Mouse (Mus musculus): ENCODE data around the gene Lrrc30. TPM values are rescaled to one million over a fixed set of nuclear protein-coding genes. Genes with fewer than 3 reads are reported as not detected.

Gene Lrrc30
- polyA plus RNA-seq, 1 experiment from 2014 or later: not detected

- ChIA-PET POLR2A (no interaction called here), CTCF (interaction anchor here (1.1 kb wide), 1 partner anchor 10 kb away, joined by 3 read pairs; no protein-coding TSS in a partner anchor)
- H3K27me3 ChIP-seq: peaks cover 26% of the 10 kb centered on the region
- DNase-seq (ENCODE audit: low read depth, low spot score) (no peak), ATAC-seq (no peak)
- in situ Hi-C loops (cut with MboI; ENCODE audit: low pct_unique_long_range_greater_than_20kb): no loop called here
- no peak for TF ChIP-seq CTCF (IDR thresholded peaks at IDR 0.05)
These were observed 2.8 kb downstream of the Lrrc30 start for GRCm38 (mm10) chr17:67629746-67630145.

- ATAC-seq: no peak
- ChIA-PET POLR2A (no interaction called here), CTCF (interaction anchor here (1.0 to 1.1 kb wide), 2 partner anchors 10 to 22 kb away, joined by 3 to 6 read pairs; no protein-coding TSS in a partner anchor)
- in situ Hi-C loops (cut with MboI; ENCODE audit: low pct_unique_long_range_greater_than_20kb): no loop called here
- DNase-seq (ENCODE audit: low read depth, low spot score): no peak
- H3K27me3 ChIP-seq: peaks cover 26% of the 10 kb centered on the region
- no peak for TF ChIP-seq CTCF (IDR thresholded peaks at IDR 0.05)
These were observed 3.3 kb downstream of the Lrrc30 start for GRCm38 (mm10) chr17:67629211-67629657.

GRCm38 (mm10) chr17:67628475-67628874, 4.0 kb downstream of the Lrrc30 start:
- DNase-seq (ENCODE audit: low read depth, low spot score) (no peak), ATAC-seq (no peak)
- H3K27me3 ChIP-seq: peaks cover 22% of the 10 kb centered on the region
- POLR2A ChIA-PET: no interaction called here
- no peak for TF ChIP-seq CTCF (IDR thresholded peaks at IDR 0.05)
- CTCF ChIA-PET: interaction anchor here (1.0 to 1.1 kb wide), 2 partner anchors 23 to 209 kb away, joined by 3 to 6 read pairs; no protein-coding TSS in a partner anchor
- in situ Hi-C loops (cut with MboI; ENCODE audit: low pct_unique_long_range_greater_than_20kb): no loop called here

DNA sequence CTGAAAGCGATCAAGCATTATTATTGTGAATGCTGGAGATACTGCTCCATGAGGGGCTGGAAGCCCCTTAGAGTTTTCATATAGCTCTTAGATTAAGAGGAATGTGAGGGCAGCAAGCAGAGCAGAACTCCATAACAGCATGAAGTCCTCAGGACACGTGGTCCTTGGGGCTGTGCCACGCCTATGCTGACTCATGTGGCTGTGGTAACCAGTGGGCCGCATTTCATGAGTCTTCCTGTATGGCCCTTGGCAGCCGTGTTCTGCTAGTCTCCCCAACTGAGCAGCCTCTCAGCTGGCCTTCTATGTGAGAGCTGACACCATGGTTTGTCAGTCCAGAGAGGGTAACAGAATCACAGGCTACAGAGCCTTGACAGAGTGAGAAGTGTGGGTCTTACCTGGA, 7.1 kb downstream of the Lrrc30 start:
- CTCF ChIA-PET: interaction anchor here (0.9 kb wide), 1 partner anchor 25 kb away, joined by 3 read pairs; no protein-coding TSS in a partner anchor
- POLR2A ChIA-PET: no interaction called here
- no peaks in the 10 kb centered on the region for H3K27me3 ChIP-seq
- DNase-seq (ENCODE audit: low read depth, low spot score) (no peak), ATAC-seq (no peak)
- in situ Hi-C loops (cut with MboI; ENCODE audit: low pct_unique_long_range_greater_than_20kb): no loop called here
- no peak for TF ChIP-seq CTCF (IDR thresholded peaks at IDR 0.05)

DNA sequence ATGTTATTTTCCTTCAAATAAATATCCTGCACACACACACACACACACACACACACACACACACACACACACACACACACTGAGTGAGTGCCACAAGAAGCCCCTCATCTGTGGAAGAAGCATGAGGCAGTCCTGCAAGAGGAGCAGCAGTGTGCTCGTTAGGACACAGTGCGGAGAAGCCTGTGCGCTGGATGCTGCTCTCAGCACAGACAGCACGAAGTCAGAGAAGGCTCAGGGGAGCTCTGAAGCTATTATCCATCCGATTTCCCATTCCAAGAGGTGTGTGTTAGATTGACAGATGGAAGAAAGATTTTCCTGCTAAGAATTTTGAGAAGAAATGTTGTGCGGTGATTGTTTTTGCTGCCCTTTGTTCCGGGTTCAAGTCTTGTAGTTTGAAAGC, 13.5 kb downstream of the Lrrc30 start:
- CTCF ChIA-PET: no interaction called here
- DNase-seq (ENCODE audit: low read depth, low spot score) (no peak), ATAC-seq (no peak)
- POLR2A ChIA-PET: no interaction called here
- H3K27me3 ChIP-seq: no peaks in the 10 kb centered on the region
- TF ChIP-seq CTCF (IDR thresholded peaks at IDR 0.05): no peak
- in situ Hi-C loops (cut with MboI; ENCODE audit: low pct_unique_long_range_greater_than_20kb): no loop called here

GRCm38 (mm10) chr17:67614381-67614780, 18.1 kb downstream of the Lrrc30 start:
- H3K27me3 ChIP-seq: no peaks in the 10 kb centered on the region
- in situ Hi-C loops (cut with MboI; ENCODE audit: low pct_unique_long_range_greater_than_20kb): no loop called here
- POLR2A ChIA-PET: no interaction called here
- ATAC-seq (no peak), DNase-seq (ENCODE audit: low read depth, low spot score) (no peak)
- CTCF ChIA-PET: interaction anchor here (1.8 kb wide), 1 partner anchor 37 kb away, joined by 5 read pairs; no protein-coding TSS in a partner anchor
- TF ChIP-seq CTCF (IDR thresholded peaks at IDR 0.05): no peak

GRCm38 (mm10) chr17:67612576-67612975, 19.9 kb downstream of the Lrrc30 start:
- DNase-seq (ENCODE audit: low read depth, low spot score) (no peak), ATAC-seq (no peak)
- CTCF ChIA-PET: interaction anchor here (0.9 kb wide), 1 partner anchor 10 kb away, joined by 4 read pairs; no protein-coding TSS in a partner anchor
- TF ChIP-seq CTCF (IDR thresholded peaks at IDR 0.05): no peak
- POLR2A ChIA-PET: interaction anchor here (0.6 kb wide), 2 partner anchors 68 to 259 kb away, joined by 3 read pairs; no protein-coding TSS in a partner anchor
- H3K27me3 ChIP-seq: peaks cover 5% of the 10 kb centered on the region
- in situ Hi-C loops (cut with MboI; ENCODE audit: low pct_unique_long_range_greater_than_20kb): no loop called here

DNA sequence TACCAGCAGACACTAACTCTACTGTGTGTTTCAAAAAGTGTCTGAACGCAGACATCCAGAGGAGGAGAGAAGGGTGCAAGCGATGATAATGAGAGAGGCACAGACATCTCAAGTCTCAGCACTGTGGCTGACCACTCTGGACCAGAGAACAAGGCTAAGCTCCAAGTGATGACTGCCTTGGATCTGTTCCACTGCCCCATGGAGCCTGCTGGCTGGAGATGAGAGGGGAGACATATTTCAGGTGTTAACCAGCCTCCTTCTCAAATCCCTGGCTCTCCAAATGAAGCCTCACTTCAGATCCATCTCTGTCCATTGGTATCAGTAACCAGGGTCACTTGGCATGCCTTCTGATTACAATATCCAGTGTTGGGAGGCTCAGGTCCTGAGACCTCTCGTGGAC, 20.4 kb downstream of the Lrrc30 start:
- CTCF ChIA-PET: no interaction called here

GRCm38 (mm10) chr17:67604446-67604845, 28.1 kb downstream of the Lrrc30 start:
- in situ Hi-C loops (cut with MboI; ENCODE audit: low pct_unique_long_range_greater_than_20kb): no loop called here
- no peak for TF ChIP-seq CTCF (IDR thresholded peaks at IDR 0.05)
- ATAC-seq (no peak), DNase-seq (ENCODE audit: low read depth, low spot score) (no peak)
- POLR2A ChIA-PET: no interaction called here
- CTCF ChIA-PET: no interaction called here
- H3K27me3 ChIP-seq: peaks cover 5% of the 10 kb centered on the region

More for the DNA sequence above, 20.4 kb downstream of the Lrrc30 start:
- in situ Hi-C loops (cut with MboI; ENCODE audit: low pct_unique_long_range_greater_than_20kb): no loop called here
- ATAC-seq (no peak), DNase-seq (ENCODE audit: low read depth, low spot score) (no peak)
- POLR2A ChIA-PET: interaction anchor here (0.6 kb wide), 2 partner anchors 68 to 259 kb away, joined by 3 read pairs; no protein-coding TSS in a partner anchor
- no peak for TF ChIP-seq CTCF (IDR thresholded peaks at IDR 0.05)
- H3K27me3 ChIP-seq: peaks cover 5% of the 10 kb centered on the region

- H3K27me3 ChIP-seq: no peaks in the 10 kb centered on the region
- in situ Hi-C loops (cut with MboI; ENCODE audit: low pct_unique_long_range_greater_than_20kb): no loop called here
- ATAC-seq (no peak), DNase-seq (ENCODE audit: low read depth, low spot score) (no peak)
- POLR2A ChIA-PET: no interaction called here
- CTCF ChIA-PET: interaction anchor here (1.5 to 1.6 kb wide), 3 partner anchors 8 to 17 kb away, joined by 3 to 6 read pairs (median 4); no protein-coding TSS in a partner anchor
- no peak for TF ChIP-seq CTCF (IDR thresholded peaks at IDR 0.05)
These were observed 30.0 kb downstream of the Lrrc30 start for GRCm38 (mm10) chr17:67602556-67602955.

GRCm38 (mm10) chr17:67584937-67585579, 47.5 kb downstream of the Lrrc30 start:
- DNase-seq (ENCODE audit: low read depth, low spot score) (no peak), ATAC-seq (peak; percentile 80)
- CTCF ChIA-PET: interaction anchor here (0.9 to 1.8 kb wide), 13 partner anchors 9 to 1008 kb away, joined by 3 to 11 read pairs (median 4); no protein-coding TSS in a partner anchor
- in situ Hi-C loops (cut with MboI; ENCODE audit: low pct_unique_long_range_greater_than_20kb): loop anchor here (5.0 to 25.0 kb wide), 2 partner anchors 898 to 1008 kb away; no protein-coding TSS in a partner anchor
- H3K27me3 ChIP-seq: peaks cover 9% of the 10 kb centered on the region
- peak; percentile 75 for TF ChIP-seq CTCF (IDR thresholded peaks at IDR 0.05)
- POLR2A ChIA-PET: no interaction called here
